Mouse (Mus musculus) heart, adult 2 months (tissue): ENCODE measurements around the gene Ralgps1.

Experiments used
- CTCF ChIP-seq: fragments of 200-600 bp; IDR thresholded peaks from 2 replicates; pipeline ENCODE4 v1.8.1; 2022; ENCODE audit warnings: antibody characterized with exemption, mild to moderate bottlenecking, moderate library complexity
- POLR2A ChIP-seq: fragments of 200-500 bp; IDR thresholded peaks from 2 replicates; pipeline ENCODE4 v1.6.1; 2011; ENCODE audit warnings: mild to moderate bottlenecking, low read depth, low read length, control low read depth; ENCODE audit not compliant: insufficient read depth

GRCm38 (mm10) chr2:33403511-33404003 lies 32.3 kb upstream of the Ralgps1 start:
- TF ChIP-seq CTCF (no peak), POLR2A (no peak)
